Mouse (Mus musculus) forebrain, embryonic 15.5 days (tissue): ENCODE data around the gene Ccdc13. TPM values are rescaled to one million over a fixed set of nuclear protein-coding genes. Genes with fewer than 3 reads are reported as not detected.
A peak's percentile ranks its signal among the peaks of the same experiment; 100 is the strongest.

Experiments
- ATAC-seq: fragments of 200-750 bp; cut with Nextera tagmentation; replicated peaks from 2 replicates; pipeline ENCODE4 v1.8.0; 2017; ENCODE audit warnings: mild to moderate bottlenecking, moderate TSS enrichment, moderate library complexity
- H3K27ac ChIP-seq: fragments of 300-500 bp; sonication (generic); replicated peaks from 2 replicates; pipeline ENCODE4 v1.5.1; 2015; ENCODE audit warnings: mild to moderate bottlenecking, inconsistent platforms
- H3K27me3 ChIP-seq: fragments of 300-500 bp; sonication (generic); 2 replicates; pipeline ENCODE4 v1.6.1; 2015; ENCODE audit warnings: inconsistent platforms
- H3K36me3 ChIP-seq: fragments of 300-500 bp; sonication (generic); 2 replicates; pipeline ENCODE4 v1.6.1; 2015; ENCODE audit warnings: mild to moderate bottlenecking, inconsistent platforms
- H3K4me1 ChIP-seq: fragments of 300-500 bp; sonication (generic); 2 replicates; pipeline ENCODE4 v1.6.1; 2015; ENCODE audit warnings: inconsistent platforms
- H3K4me2 ChIP-seq: fragments of 300-500 bp; sonication (generic); replicated peaks from 2 replicates; pipeline ENCODE4 v1.6.1; 2015; ENCODE audit warnings: mild to moderate bottlenecking, inconsistent platforms
- H3K4me3 ChIP-seq: fragments of 300-500 bp; sonication (generic); 2 replicates; pipeline ENCODE4 v1.5.1; 2015; ENCODE audit warnings: mild to moderate bottlenecking, inconsistent platforms
- H3K9ac ChIP-seq: fragments of 300-500 bp; sonication (generic); replicated peaks from 2 replicates; pipeline ENCODE4 v1.6.1; 2015; ENCODE audit warnings: mild to moderate bottlenecking, inconsistent platforms
- H3K9me3 ChIP-seq: fragments of 300-500 bp; sonication (generic); 2 replicates; pipeline ENCODE4 v1.6.1; 2016; ENCODE audit warnings: inconsistent platforms
- WGBS: fragments of 180-500 bp; shearing (Covaris S2); methylation state at CpG from one replicate; pipeline ENCODE4 v1.1.7; 2015; ENCODE audit warnings: mixed read lengths; 5-methylcytosine and 5-hydroxymethylcytosine counted together
- polyA plus RNA-seq: library from polyadenylated mRNA; unstranded; fragments of >200 nt; fragmentation: Nextera tagmentation; extraction: Ambion mirVana; gene quantifications from 2 replicates; pipeline ENCODE4 v1.2.1, GENCODE M21; 2015

Gene Ccdc13
- polyA plus RNA-seq, 1 experiment from 2014 or later: 3.0 TPM

DNA sequence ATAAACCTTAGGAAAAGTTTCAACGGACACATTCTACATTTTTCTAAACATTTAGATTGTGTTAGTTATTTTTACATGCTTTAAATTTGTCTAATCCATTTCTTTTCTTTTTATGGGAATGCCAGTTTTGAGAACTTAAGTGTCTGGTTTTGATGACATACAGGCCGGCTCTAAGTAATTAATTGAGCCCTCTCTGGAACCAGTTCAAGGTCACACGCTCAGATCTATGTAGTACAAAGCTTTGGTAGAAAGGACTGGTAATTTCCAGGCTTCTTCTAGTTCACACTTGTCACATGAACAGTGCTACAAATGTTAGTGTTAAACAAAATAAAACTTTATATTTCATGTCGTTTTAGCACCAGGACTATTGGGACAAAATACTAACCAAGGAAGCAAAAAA lies 25.6 kb upstream of the Ccdc13 start:
- 63% methylated on average over 4 of the region's 4 CpGs for WGBS
- no peak overlapping the region for H3K4me2 ChIP-seq
- H3K9ac ChIP-seq: no peak overlapping the region
- ATAC-seq: no peak
- H3K9me3 ChIP-seq: no peaks in the 10 kb centered on the region
- no peak overlapping the region for H3K27ac ChIP-seq
- H3K27me3 ChIP-seq: no peaks in the 10 kb centered on the region
- no peaks in the 10 kb centered on the region for H3K36me3 ChIP-seq
- peaks cover 6% of the 10 kb centered on the region for H3K4me1 ChIP-seq
- no peak overlapping the region for H3K4me3 ChIP-seq

DNA sequence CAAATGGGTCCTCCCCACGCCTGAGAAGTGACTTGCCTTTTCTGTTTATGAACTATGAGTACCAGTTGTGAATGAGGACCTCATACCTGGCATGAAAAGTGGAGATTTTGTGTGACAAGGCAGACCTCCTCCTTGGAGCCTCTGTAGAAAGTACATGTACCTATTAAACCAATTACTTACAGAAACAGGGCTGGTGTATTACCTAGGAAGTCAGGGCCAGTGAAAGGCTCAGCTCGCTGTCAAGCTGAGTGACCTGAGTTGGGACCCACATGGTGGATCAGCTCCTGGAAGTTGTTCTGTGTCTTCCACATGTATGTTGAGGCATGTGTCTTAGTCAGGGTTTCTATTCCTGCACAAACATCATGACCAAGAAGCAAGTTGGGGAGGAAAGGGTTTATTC lies 21.7 kb upstream of the Ccdc13 start:
- H3K36me3 ChIP-seq: no peaks in the 10 kb centered on the region
- no peak overlapping the region for H3K4me3 ChIP-seq
- peaks cover 14% of the 10 kb centered on the region for H3K4me1 ChIP-seq
- no peak overlapping the region for H3K27ac ChIP-seq
- H3K9ac ChIP-seq: no peak overlapping the region
- no peak overlapping the region for H3K4me2 ChIP-seq
- WGBS: 89% methylated on average over 2 of the region's 2 CpGs
- H3K27me3 ChIP-seq: no peaks in the 10 kb centered on the region
- no peaks in the 10 kb centered on the region for H3K9me3 ChIP-seq
- ATAC-seq: no peak

DNA sequence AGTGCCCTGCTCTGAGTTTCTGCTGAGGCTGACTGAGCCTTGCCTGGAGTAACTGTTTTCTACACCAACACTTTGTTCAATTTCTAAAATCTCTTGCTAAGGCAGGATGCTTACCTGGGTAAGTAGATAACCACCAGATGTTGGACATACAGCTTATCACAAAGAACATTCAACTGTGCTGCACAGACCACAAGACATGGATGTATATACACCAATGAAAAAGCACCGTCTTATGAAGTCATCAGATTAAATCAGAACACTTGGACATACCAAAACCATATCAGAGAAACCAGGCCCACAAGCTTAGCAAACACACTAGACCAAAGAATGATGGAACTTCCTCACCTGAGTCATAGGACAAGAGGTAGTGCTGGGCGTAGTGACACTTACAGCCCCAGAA lies 20.1 kb upstream of the Ccdc13 start:
- Histone ChIP-seq H3K9me3 (no peaks in the 10 kb centered on the region), H3K4me2 (no peak overlapping the region), H3K36me3 (no peaks in the 10 kb centered on the region), H3K27me3 (no peaks in the 10 kb centered on the region), H3K9ac (no peak overlapping the region), H3K4me1 (peaks cover 8% of the 10 kb centered on the region), H3K27ac (no peak overlapping the region), H3K4me3 (no peak overlapping the region)
- ATAC-seq: no peak
- 96% methylated on average over 2 of the region's 2 CpGs for WGBS

DNA sequence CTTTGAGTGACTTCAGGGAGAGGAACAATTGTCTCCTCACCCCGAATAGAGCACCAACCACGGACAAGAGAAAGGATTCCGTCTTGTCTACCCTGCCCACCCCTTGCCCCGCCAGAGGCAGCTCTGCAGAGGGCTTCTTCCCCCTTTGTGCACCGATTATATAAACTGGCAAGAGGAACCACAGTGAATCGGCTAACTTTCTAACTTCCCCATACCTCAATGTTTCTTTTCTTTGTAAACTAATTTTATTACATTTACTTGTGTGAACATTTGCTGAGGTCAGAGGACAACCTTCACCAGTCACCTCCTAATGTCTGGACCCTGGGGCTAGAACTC lies 18.9 kb upstream of the Ccdc13 start, which contains the start of gene Higd1a:
Higd1a (minus strand) TSS at position 210 of the 336 bp plus-strand sequence.
- peak within 1 kb of the TSS; percentile 92 for H3K27ac ChIP-seq
- H3K36me3 ChIP-seq: no peaks in the 10 kb centered on the region
- H3K4me3 ChIP-seq: peak within 1 kb of the TSS; percentile 84
- no peaks in the 10 kb centered on the region for H3K9me3 ChIP-seq
- H3K4me2 ChIP-seq: peak within 1 kb of the TSS; percentile 95
- no peak; the same call in 1 of the 2 replicates for ATAC-seq
- peaks cover 8% of the 10 kb centered on the region for H3K4me1 ChIP-seq
- 14% methylated on average over 6 of the region's 6 CpGs for WGBS
- no peaks in the 10 kb centered on the region for H3K27me3 ChIP-seq
- H3K9ac ChIP-seq: peak within 1 kb of the TSS; percentile 81

DNA sequence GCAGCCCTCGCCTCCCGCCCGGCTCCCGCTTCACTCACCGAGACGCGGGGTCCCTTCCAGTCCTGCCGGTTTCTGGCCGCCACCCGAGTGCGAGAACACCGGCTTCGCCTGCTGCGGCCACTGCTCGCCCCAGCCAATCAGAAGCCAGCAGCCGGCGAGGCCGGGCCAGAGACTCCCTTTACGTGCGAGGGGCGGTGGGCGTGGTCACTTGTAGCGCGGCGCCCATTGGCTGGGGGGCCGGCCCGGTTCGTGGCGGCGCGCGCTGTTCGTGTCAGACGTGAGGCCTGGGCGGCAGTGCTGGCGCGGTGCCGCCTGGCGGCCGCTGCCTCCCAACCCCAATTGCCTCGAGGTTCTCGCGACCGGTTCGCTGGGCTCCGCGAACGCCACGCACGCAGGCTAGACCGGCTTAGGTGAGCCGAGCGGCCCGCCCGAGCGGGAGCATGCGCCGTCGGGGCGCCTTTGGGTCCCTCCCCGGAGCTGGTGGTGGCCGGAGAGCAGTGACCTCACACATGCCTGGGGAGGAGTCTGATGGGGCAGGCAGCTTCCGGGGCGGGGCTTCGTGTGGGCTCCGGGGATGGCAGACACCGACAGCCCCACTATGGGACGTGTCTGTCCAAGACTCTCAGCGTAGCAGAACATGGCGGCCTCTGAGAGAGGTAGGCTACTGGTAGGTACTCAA lies 18.4 kb upstream of the Ccdc13 start:
- Histone ChIP-seq H3K9me3 (no peaks in the 10 kb centered on the region), H3K4me1 (peaks cover 8% of the 10 kb centered on the region), H3K36me3 (no peaks in the 10 kb centered on the region), H3K27ac (peak overlapping the region; percentile 92), H3K9ac (peak overlapping the region; percentile 81), H3K4me3 (peak overlapping the region; percentile 84), H3K27me3 (no peaks in the 10 kb centered on the region), H3K4me2 (peak overlapping the region; percentile 95)
- under 1% methylated on average over 69 of the region's 70 CpGs for WGBS
- peak; percentile 98 for ATAC-seq

DNA sequence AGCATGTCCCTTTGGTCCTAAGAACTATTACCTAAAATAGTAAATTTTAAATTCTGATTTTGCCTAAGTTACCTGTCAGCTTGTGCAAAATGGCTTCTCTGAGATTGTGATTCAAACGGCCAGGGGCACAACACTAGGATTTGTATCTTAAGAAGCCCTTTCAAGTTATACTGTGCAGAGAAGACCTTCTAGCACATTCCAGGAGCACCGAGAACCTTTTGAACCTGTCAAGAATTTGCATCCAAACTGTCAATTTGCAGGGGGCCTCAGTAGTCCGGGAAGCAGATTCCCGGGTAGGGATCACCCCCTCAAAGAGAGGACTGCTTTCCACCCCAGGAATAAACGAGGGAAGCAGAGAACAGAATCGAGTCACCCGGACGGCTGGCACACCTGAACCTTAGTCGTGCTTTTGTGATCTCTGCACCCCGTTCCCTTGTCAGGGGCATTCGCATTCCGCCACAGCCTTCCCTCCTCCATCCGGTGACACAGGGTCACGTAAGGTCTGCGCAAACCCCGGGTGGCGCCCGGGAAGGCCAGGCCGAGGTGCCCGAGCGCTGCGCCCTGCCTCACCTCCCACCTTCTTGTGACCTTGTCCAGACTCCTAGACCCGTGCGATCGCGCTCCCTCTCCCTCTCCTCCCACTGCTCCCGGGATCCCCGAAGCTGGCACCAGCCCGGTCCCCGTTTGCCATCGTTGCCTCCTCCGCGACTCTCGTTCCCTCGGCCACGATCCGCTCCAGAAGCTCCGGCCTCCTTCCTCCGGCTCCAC lies 17.6 kb upstream of the Ccdc13 start:
- Histone ChIP-seq H3K4me1 (peaks cover 8% of the 10 kb centered on the region), H3K4me3 (peak overlapping the region; percentile 84), H3K36me3 (peaks cover 3% of the 10 kb centered on the region), H3K9me3 (no peaks in the 10 kb centered on the region), H3K4me2 (peak overlapping the region; percentile 95), H3K27me3 (no peaks in the 10 kb centered on the region), H3K27ac (peak overlapping the region; percentile 92), H3K9ac (peak overlapping the region; percentile 81)
- WGBS: under 1% methylated on average over 39 of the region's 39 CpGs
- ATAC-seq: no peak

DNA sequence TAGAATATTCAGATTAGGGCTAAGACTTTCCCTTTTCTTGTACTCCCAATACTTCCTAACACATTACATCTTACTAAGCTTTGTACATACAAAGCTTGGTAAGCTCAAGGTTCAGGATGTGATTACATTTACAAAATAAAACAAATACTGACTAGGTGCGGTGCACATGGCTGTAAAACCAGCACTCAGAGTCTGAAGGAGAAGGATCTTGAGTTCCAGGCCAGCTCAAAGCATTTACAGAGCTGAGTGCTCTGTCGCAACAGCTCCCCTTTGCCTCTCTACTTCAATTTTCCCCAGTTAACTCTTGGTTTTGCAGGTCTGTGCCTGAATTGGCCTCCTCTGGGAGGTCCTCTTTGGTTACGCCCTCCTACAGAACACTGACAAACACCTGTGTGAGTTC lies 15.0 kb upstream of the Ccdc13 start:
- Histone ChIP-seq H3K9ac (no peak overlapping the region), H3K4me3 (no peak overlapping the region), H3K4me2 (no peak overlapping the region), H3K27ac (no peak overlapping the region), H3K9me3 (no peaks in the 10 kb centered on the region), H3K4me1 (peaks cover 8% of the 10 kb centered on the region), H3K27me3 (no peaks in the 10 kb centered on the region), H3K36me3 (peaks cover 20% of the 10 kb centered on the region)
- WGBS: 93% methylated on average over 3 of the region's 3 CpGs
- no peak for ATAC-seq

DNA sequence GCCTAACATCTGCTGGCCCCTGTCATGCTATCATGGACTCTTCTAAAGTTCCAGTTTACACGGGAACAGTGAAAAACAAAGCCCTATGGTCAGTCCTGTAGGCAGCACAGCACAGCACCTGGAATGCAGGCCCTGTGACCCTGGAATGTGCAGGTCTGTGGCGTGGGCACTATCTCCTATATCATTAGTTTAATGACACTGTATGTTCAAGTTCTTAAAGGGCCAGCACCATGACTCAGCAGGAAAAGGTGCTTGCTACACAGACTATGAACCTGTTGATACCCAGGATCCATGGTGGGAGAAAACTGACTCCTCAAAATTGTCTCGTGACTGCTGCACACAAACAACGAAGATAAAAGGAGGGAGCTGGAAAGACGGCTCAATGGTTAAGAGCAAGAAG lies 8.6 kb upstream of the Ccdc13 start:
- WGBS: 82% methylated on average over 5 of the region's 5 CpGs
- Histone ChIP-seq H3K4me3 (no peak overlapping the region), H3K4me1 (no peaks in the 10 kb centered on the region), H3K9ac (no peak overlapping the region), H3K4me2 (no peak overlapping the region), H3K27me3 (no peaks in the 10 kb centered on the region), H3K27ac (no peak overlapping the region), H3K36me3 (peaks cover 26% of the 10 kb centered on the region), H3K9me3 (no peaks in the 10 kb centered on the region)
- no peak for ATAC-seq

DNA sequence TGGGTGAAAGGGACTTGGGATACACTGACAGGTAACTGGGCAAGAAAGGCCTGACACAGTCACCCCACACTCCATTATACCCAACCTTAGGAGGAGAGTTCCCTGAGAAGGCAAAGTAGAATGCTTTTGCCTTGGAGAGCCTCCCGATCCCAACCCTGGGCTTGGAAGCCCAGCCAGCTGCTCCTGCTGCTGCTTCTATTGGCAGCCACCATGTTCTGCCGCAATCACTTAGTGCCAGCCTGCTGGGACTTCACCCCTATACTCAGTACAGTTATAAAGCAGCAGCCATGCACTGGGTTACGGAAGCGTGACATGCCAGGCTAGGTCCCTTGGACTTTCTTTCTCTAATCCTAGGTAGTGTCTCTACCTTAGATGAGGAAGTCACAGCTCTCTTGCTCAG lies 7.9 kb upstream of the Ccdc13 start:
- 88% methylated on average over 4 of the region's 4 CpGs for WGBS
- H3K9ac ChIP-seq: no peak overlapping the region
- H3K4me3 ChIP-seq: no peak overlapping the region
- H3K9me3 ChIP-seq: no peaks in the 10 kb centered on the region
- ATAC-seq: no peak
- H3K27me3 ChIP-seq: no peaks in the 10 kb centered on the region
- no peak overlapping the region for H3K27ac ChIP-seq
- H3K36me3 ChIP-seq: peaks cover 26% of the 10 kb centered on the region
- H3K4me1 ChIP-seq: no peaks in the 10 kb centered on the region
- H3K4me2 ChIP-seq: no peak overlapping the region

DNA sequence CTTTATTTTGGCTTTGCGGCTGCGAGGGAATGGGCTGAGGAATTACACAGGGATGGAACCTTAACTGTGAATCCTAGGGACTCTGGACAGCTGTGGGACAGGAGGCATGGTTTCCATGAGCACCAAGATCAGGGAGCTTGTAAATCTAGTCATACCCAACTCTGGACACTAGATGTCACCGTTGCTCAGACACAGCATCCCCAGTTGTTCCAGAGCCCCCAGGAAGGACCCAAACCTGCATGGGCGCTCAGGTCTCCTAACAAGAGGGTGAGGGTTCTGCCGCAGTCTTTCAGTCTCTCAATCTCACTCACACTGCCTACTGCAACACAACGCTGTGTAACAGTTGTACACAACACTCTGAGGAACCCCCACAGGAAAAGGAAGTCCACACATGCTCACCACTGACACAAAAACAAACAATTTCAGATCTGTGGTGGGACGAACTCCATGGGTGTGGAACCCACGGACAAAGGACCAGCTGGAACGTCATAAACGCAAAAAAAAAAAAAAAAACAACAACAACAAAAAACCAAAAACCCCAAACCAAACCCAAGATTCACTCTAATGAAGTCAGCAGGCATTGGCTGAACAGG lies 7.4 kb upstream of the Ccdc13 start:
- no peak for ATAC-seq
- 57% methylated on average over 10 of the region's 10 CpGs for WGBS

DNA sequence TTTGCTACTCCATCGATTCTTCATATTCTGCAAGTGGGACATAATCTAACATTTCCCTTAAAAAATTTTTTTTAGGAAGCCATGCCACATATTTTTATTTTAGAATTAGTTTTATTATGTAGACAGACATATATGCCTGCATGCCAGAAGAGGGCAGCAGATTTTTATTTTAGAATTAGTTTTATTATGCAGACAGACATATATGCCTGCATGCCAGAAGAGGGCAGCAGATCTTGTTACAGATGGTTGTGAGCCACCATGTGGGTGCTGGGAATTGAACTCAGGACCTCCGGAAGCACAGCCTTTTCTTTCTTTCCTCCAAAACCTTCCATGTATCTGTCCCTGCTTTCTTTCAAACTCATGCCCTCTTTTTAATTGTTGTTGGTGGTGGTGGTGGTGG lies 3.7 kb upstream of the Ccdc13 start:
- no peak overlapping the region for H3K4me2 ChIP-seq
- H3K9ac ChIP-seq: no peak overlapping the region
- H3K9me3 ChIP-seq: no peaks in the 10 kb centered on the region
- H3K4me3 ChIP-seq: no peak overlapping the region
- no peak overlapping the region for H3K27ac ChIP-seq
- H3K36me3 ChIP-seq: no peaks in the 10 kb centered on the region
- WGBS: 95% methylated on average over 2 of the region's 2 CpGs
- ATAC-seq: no peak
- peaks cover 6% of the 10 kb centered on the region for H3K4me1 ChIP-seq
- no peaks in the 10 kb centered on the region for H3K27me3 ChIP-seq

More for the DNA sequence above, 7.4 kb upstream of the Ccdc13 start:
- H3K27me3 ChIP-seq: no peaks in the 10 kb centered on the region
- no peak overlapping the region for H3K4me2 ChIP-seq
- no peak overlapping the region for H3K27ac ChIP-seq
- peaks cover 21% of the 10 kb centered on the region for H3K36me3 ChIP-seq
- no peak overlapping the region for H3K4me3 ChIP-seq
- H3K4me1 ChIP-seq: no peaks in the 10 kb centered on the region
- no peak overlapping the region for H3K9ac ChIP-seq
- no peaks in the 10 kb centered on the region for H3K9me3 ChIP-seq

DNA sequence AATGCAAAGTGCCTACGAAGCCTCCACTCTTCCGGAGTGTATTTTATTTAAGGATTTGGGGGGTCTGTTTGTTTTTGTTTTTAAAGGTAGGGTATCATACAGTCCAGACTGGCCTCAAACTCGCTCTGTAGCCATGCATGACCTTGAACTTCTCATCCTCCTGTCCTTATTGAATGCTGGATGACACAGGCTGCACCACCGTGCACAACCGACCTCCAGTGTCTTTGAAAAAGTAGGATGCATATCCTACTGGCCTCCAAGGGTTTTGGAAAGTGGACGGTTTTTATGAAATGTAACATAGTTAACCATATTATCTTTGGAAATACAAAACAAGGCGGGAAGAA lies 333 bp upstream of the Ccdc13 start:
- Histone ChIP-seq H3K9me3 (no peaks in the 10 kb centered on the region), H3K9ac (peak overlapping the region; percentile 22), H3K4me2 (peak overlapping the region; percentile 72), H3K4me3 (peak overlapping the region; percentile 51), H3K4me1 (peaks cover 6% of the 10 kb centered on the region), H3K36me3 (no peaks in the 10 kb centered on the region), H3K27ac (no peak overlapping the region), H3K27me3 (no peaks in the 10 kb centered on the region)
- peak; percentile 27; the same call in 1 of the 2 replicates for ATAC-seq
- WGBS: 35% methylated on average over 7 of the region's 7 CpGs
